Mouse (Mus musculus): ENCODE results near the gene Gba. TPM values are rescaled to one million over a fixed set of nuclear protein-coding genes. Genes with fewer than 3 reads are reported as not detected.
"Not testable (repeated sequence)": the region's sequence is repeated elsewhere in the genome, so short reads cannot be mapped to it uniquely, and the experiment has no call there.

Gba gene
- polyA plus RNA-seq (2012; rRNA removed): 51.2 and 68.0 TPM in 2 replicates
- polyA plus RNA-seq (2014; fragmentation: Nextera tagmentation; extraction: Ambion mirVana): 48.1 and 53.3 TPM in 2 replicates

DNA sequence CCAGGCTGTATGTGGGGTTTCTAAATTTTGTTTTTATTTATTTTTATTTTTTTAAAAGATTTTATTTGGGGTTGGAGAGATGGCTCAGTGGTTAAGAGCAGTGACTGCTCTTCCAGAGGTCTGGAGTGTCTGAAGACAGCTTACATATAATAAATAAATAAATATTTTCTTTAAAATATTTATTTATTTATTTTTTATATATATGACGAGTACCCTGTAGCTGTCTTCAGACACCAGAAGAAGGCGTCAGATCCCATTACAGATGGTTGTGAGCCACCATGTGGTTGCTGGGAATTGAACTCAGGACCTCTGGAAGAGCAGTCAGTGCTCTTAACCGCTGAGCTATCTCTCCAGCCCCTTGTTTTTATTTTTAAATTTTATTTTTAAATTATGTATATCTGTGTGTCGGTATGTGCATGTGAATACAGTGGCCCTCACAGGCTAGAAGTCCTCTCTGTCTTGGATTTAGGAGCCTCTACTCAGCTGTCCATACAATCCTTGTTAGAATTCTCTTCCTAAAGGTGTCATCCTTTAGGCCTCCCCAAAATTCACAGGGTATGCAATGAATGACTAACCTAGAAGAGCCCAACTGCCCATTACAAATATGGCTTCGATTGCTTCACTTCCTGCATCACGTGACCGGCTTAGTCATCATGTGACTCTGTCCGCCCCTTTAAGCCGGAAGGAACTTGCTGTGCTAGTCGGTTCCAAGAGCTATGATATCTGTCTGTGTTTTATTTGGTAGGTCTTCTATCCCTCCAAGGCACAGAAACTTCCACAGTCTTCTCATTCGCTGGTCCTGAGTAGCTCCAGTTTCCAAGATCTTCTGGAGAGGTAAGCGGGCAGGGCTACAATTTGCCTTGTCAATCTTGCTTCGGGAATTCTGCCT lies at the start of gene Gba:
TSS of gene Gba (plus strand) at position 676 of the 889 bp plus-strand sequence.
- H3K4me3 ChIP-seq (replicated peaks; ENCODE audit: low read length): peak within 1 kb of the TSS; percentile 46
- H3K27me3 ChIP-seq (ENCODE audit: control insufficient read depth, insufficient read depth, low read length): no peaks in the 10 kb centered on the region
- H3K9me3 ChIP-seq (ENCODE audit: control insufficient read depth, low read length): no peaks in the 10 kb centered on the region
- peaks cover 24% of the 10 kb centered on the region for H3K36me3 ChIP-seq (ENCODE audit: control insufficient read depth, insufficient read depth, low read length)
- peak within 1 kb of the TSS; percentile 52 for H3K4me2 ChIP-seq (replicated peaks; ENCODE audit: low read depth, low read length, severe bottlenecking)
- peak within 1 kb of the TSS; percentile 43 for H3K9ac ChIP-seq (ENCODE audit: low read depth, low read length, severe bottlenecking)
- TF ChIP-seq POLR2A (IDR thresholded peaks at IDR 0.05; ENCODE audit: borderline replicate concordance, extremely low read depth, insufficient read depth, insufficient read length): no peak
- ATAC-seq (ENCODE audit: low FRiP score, low read depth) (peak; percentile 92), DNase-seq (ENCODE audit: low spot score) (peak; percentile 97)
- H3K4me1 ChIP-seq (ENCODE audit: control insufficient read depth, insufficient read depth, low read length): peaks cover 4% of the 10 kb centered on the region
- 27% methylated on average over 13 of the region's 13 CpGs for WGBS
- H3K27ac ChIP-seq (replicated peaks; ENCODE audit: low read depth, low read length): no peak within 1 kb of the TSS

DNA sequence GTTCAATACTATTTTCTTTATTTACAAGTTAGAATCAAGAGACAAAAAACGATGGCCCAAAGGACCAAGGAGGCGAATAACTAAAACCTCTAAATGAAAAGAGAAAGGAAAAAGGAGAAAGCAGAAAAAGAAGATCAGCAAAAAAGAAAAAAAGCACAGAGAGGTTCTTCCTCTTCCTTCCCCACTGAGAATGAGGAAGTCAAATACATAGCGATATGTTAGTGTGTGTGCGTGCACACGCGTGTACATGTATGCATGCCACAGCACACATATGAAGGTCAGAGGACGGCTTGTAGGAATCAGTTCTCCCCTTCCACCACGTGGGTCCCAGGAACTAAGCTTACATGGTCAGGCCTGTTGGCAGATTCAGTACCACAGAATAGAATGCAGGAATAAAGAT lies 45.8 kb upstream of the Gba start:
- peaks cover 9% of the 10 kb centered on the region for H3K4me1 ChIP-seq (ENCODE audit: control insufficient read depth, insufficient read depth, low read length)
- no peak for ATAC-seq (ENCODE audit: low FRiP score, low read depth)
- H3K27ac ChIP-seq (replicated peaks; ENCODE audit: low read depth, low read length): no peak overlapping the region
- no peak overlapping the region for H3K4me3 ChIP-seq (replicated peaks; ENCODE audit: low read length)
- peaks cover 17% of the 10 kb centered on the region for H3K27me3 ChIP-seq (ENCODE audit: control insufficient read depth, insufficient read depth, low read length)
- no peak for DNase-seq (ENCODE audit: low spot score)
- WGBS: 88% methylated on average over 8 of the region's 8 CpGs
- no peak for TF ChIP-seq POLR2A (IDR thresholded peaks at IDR 0.05; ENCODE audit: borderline replicate concordance, extremely low read depth, insufficient read depth, insufficient read length)
- no peak overlapping the region for H3K4me2 ChIP-seq (replicated peaks; ENCODE audit: low read depth, low read length, severe bottlenecking)
- no peaks in the 10 kb centered on the region for H3K36me3 ChIP-seq (ENCODE audit: control insufficient read depth, insufficient read depth, low read length)
- no peak overlapping the region for H3K9ac ChIP-seq (ENCODE audit: low read depth, low read length, severe bottlenecking)
- H3K9me3 ChIP-seq (ENCODE audit: control insufficient read depth, low read length): no peaks in the 10 kb centered on the region

DNA sequence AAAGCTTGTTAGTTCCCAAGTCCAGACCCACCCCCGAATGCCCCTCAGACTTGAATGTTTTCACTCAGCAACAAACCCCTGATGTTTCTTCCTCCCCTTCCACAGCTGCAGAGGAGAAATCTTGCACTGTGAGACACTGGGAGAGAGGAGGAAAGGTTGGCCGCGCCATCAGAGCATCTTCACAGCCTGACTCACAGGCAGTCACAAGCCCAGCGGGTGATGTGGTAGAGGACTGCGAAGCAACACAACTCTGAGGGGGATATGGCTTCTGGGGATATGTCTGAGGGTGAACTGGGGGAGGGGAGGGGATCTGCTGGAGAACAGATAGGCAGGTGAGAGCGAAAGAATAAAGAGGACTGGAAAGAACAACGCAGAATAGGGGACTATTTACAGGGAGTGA lies 44.1 kb upstream of the Gba start:
- Histone ChIP-seq H3K9me3 (ENCODE audit: control insufficient read depth, low read length) (no peaks in the 10 kb centered on the region), H3K4me2 (replicated peaks; ENCODE audit: low read depth, low read length, severe bottlenecking) (no peak overlapping the region), H3K4me1 (ENCODE audit: control insufficient read depth, insufficient read depth, low read length) (peaks cover 9% of the 10 kb centered on the region), H3K36me3 (ENCODE audit: control insufficient read depth, insufficient read depth, low read length) (no peaks in the 10 kb centered on the region), H3K4me3 (replicated peaks; ENCODE audit: low read length) (0 out of 2 replicates have a peak overlapping the region, but pooled peaks have one; percentile 55), H3K9ac (ENCODE audit: low read depth, low read length, severe bottlenecking) (no peak overlapping the region), H3K27me3 (ENCODE audit: control insufficient read depth, insufficient read depth, low read length) (peaks cover 17% of the 10 kb centered on the region), H3K27ac (replicated peaks; ENCODE audit: low read depth, low read length) (no peak overlapping the region)
- 24% methylated on average over 7 of the region's 7 CpGs for WGBS
- DNase-seq (ENCODE audit: low spot score) (no peak), ATAC-seq (ENCODE audit: low FRiP score, low read depth) (no peak)
- TF ChIP-seq POLR2A (IDR thresholded peaks at IDR 0.05; ENCODE audit: borderline replicate concordance, extremely low read depth, insufficient read depth, insufficient read length): no peak

DNA sequence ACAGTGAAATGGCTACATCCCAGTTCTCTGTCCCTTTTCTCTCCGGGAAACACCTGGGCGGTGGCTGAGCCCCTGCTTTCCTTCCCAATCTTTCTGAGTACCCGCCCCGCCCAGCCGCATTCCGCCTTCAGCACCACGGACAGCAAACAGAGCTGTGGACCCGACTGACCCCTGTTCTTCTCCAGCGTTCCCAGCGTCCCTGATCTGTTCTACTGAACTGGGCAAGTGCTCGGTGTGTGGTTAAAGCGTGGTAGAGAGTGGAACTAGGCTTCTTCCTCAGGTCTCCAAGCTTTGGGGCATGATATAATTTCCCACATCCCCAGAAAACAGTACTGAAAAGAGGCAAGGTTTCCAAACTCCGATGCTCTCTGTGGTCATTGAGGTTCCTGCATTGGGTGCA lies 43.5 kb upstream of the Gba start:
- Histone ChIP-seq H3K4me1 (ENCODE audit: control insufficient read depth, insufficient read depth, low read length) (peaks cover 11% of the 10 kb centered on the region), H3K4me3 (replicated peaks; ENCODE audit: low read length) (peak overlapping the region; percentile 55), H3K9me3 (ENCODE audit: control insufficient read depth, low read length) (no peaks in the 10 kb centered on the region), H3K9ac (ENCODE audit: low read depth, low read length, severe bottlenecking) (no peak overlapping the region), H3K27ac (replicated peaks; ENCODE audit: low read depth, low read length) (no peak overlapping the region), H3K36me3 (ENCODE audit: control insufficient read depth, insufficient read depth, low read length) (no peaks in the 10 kb centered on the region), H3K27me3 (ENCODE audit: control insufficient read depth, insufficient read depth, low read length) (peaks cover 17% of the 10 kb centered on the region), H3K4me2 (replicated peaks; ENCODE audit: low read depth, low read length, severe bottlenecking) (peak overlapping the region; percentile 96)
- 4% methylated on average over 13 of the region's 13 CpGs for WGBS
- ATAC-seq (ENCODE audit: low FRiP score, low read depth): no peak
- DNase-seq (ENCODE audit: low spot score): peak; percentile 40
- no peak for TF ChIP-seq POLR2A (IDR thresholded peaks at IDR 0.05; ENCODE audit: borderline replicate concordance, extremely low read depth, insufficient read depth, insufficient read length)

DNA sequence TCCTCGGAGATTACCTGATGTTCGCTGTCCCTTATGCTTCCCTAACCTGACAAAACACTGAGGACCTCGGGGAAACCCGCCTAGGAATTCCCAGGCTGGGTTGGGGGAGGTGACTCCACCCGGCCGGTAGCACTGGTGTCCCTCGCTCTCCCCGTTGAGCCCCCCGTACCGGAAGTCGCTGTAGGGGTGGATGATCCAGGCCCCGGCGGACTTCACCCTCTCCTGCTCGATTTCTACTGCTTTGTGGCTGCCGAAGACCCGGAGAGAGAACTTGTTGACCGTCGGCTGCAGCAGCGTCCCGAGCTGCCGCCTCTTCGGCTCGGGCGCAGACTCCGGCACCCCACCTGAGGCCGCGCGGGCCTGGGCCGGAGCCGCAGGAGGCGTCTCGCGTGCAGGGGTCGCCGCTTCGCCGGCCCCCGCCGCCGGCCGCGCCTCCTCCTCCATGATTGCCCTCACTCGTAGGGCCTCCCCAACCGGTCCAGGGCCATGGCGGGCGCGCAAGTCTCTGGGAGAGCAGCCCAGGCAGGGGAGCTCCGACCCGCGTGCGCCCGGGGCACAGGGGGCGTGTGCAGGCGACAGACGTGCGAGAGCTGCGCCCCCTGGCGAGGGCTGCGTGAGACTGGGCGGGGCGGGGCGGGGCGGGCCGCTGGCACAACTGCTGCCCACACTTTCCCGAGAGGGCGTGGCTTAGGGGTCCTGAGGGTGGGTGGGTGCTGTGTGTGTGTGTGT lies 42.9 kb upstream of the Gba start, which contains the start of gene Hcn3:
TSS of gene Hcn3 (minus strand) at position 581 of the 729 bp plus-strand sequence.
- WGBS: under 1% methylated on average over 48 of the region's 66 CpGs
- peak within 1 kb of the TSS; percentile 55 for H3K4me3 ChIP-seq (replicated peaks; ENCODE audit: low read length)
- H3K4me1 ChIP-seq (ENCODE audit: control insufficient read depth, insufficient read depth, low read length): peaks cover 11% of the 10 kb centered on the region
- ATAC-seq (ENCODE audit: low FRiP score, low read depth) (peak; percentile 42), DNase-seq (ENCODE audit: low spot score) (peak; percentile 54)
- H3K36me3 ChIP-seq (ENCODE audit: control insufficient read depth, insufficient read depth, low read length): no peaks in the 10 kb centered on the region
- no peak for TF ChIP-seq POLR2A (IDR thresholded peaks at IDR 0.05; ENCODE audit: borderline replicate concordance, extremely low read depth, insufficient read depth, insufficient read length)
- peak within 1 kb of the TSS; percentile 53 for H3K9ac ChIP-seq (ENCODE audit: low read depth, low read length, severe bottlenecking)
- H3K4me2 ChIP-seq (replicated peaks; ENCODE audit: low read depth, low read length, severe bottlenecking): peak within 1 kb of the TSS; percentile 96
- H3K9me3 ChIP-seq (ENCODE audit: control insufficient read depth, low read length): no peaks in the 10 kb centered on the region
- H3K27ac ChIP-seq (replicated peaks; ENCODE audit: low read depth, low read length): no peak within 1 kb of the TSS
- peaks cover 17% of the 10 kb centered on the region for H3K27me3 ChIP-seq (ENCODE audit: control insufficient read depth, insufficient read depth, low read length)

DNA sequence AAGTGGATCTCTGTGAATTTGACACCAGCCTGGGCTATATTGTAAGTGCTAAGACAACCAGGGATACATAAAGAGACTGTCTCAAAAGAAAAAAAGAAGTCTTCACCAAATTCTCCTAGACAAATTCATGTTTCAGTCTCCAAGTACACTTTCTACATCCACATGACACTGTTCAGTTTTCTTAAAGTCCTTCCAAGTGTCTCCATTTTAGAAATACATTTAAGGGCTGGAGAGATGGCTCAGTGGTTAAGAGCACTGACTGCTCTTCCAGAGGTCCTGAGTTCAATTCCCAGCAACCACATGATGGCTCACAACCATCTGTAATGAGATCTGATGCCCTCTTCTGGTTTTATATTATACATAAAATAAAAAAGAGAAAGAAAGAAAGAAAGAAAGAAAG lies 41.5 kb upstream of the Gba start:
- H3K4me2 ChIP-seq (replicated peaks; ENCODE audit: low read depth, low read length, severe bottlenecking); H3K9ac ChIP-seq (ENCODE audit: low read depth, low read length, severe bottlenecking); DNase-seq (ENCODE audit: low spot score); H3K27ac ChIP-seq (replicated peaks; ENCODE audit: low read depth, low read length); H3K36me3 ChIP-seq (ENCODE audit: control insufficient read depth, insufficient read depth, low read length); ATAC-seq (ENCODE audit: low FRiP score, low read depth); H3K9me3 ChIP-seq (ENCODE audit: control insufficient read depth, low read length); H3K4me3 ChIP-seq (replicated peaks; ENCODE audit: low read length): not testable (repeated sequence)
- Histone ChIP-seq H3K4me1 (ENCODE audit: control insufficient read depth, insufficient read depth, low read length) (peaks cover 19% of the 10 kb centered on the region), H3K27me3 (ENCODE audit: control insufficient read depth, insufficient read depth, low read length) (peaks cover 17% of the 10 kb centered on the region)

Data from limb, embryonic 14.5 days (tissue).